Mouse (Mus musculus): ENCODE data around the gene Pax4. TPM values are rescaled to one million over a fixed set of nuclear protein-coding genes. Genes with fewer than 3 reads are reported as not detected.

The Pax4 gene
- polyA plus RNA-seq, 2 experiments from 2014 or later, result not detected

DNA sequence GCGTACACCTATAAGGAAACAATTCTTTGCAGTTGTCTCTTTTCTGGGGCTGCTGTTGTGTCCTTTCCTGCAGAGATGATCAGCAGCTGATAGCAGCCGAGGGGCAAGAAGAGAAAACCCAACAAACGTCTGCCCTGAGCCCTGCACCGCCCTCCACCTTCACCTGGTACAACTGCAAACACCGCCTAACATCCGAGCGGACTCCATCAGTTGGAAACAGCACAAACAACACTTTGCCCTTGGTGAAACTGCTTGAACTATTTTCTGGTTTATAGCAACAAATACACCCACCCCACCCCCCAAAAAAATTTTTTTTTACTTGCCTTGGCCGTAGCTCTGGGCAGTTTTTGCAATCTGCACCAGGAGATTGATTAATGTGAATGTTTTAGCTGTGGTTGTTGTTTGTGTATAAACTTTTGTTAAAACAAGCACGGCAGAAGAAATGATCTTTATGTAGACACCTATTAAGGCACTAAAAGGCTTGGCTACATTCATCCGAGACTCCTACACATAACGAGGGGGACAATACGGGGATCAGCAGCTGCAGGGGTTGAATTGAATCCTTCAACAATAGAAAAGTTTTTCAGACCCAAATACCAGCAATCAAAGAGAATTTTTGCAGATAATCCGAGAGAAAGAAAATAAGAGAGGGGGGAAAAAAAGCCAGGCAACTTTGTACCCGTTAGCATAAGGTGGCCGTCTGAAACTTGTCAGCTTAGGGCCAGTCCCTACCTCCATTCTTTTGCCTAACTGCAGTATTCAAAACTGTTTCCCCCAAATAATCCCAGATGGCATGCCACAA, 52.9 kb downstream of the Pax4 start:
- ATAC-seq, result no peak

Other genes starting within 250 kb of the Pax4 start
- gene Zfp800, start 51.3 kb downstream of the Pax4 start, polyA plus RNA-seq (2017; shearing (Covaris generic)), result 10 to 100 TPM; 25.2 to 29.9 TPM
- gene Arf5, start 25.8 kb downstream of the Pax4 start, polyA plus RNA-seq (2017; shearing (Covaris generic)), result 10 to 100 TPM; 57.7 to 57.8 TPM
- gene Fscn3, start 21.6 kb downstream of the Pax4 start, polyA plus RNA-seq (2017; shearing (Covaris generic)), result not detected
- 1 to 10 TPM; 5.9 to 8.0 TPM for gene Gcc1, start 21.0 kb downstream of the Pax4 start, polyA plus RNA-seq (2017; shearing (Covaris generic))
- 10 to 100 TPM; 48.2 to 54.6 TPM for gene Snd1, start 25.8 kb upstream of the Pax4 start, polyA plus RNA-seq (2017; shearing (Covaris generic))